Mouse (Mus musculus): ENCODE data around the gene Mcemp1.

The Mcemp1 gene

GRCm38 (mm10) chr8:3671980-3672491 is 6.5 kb downstream of the Mcemp1 start, which contains the start of gene Fcor:
Gene Fcor (minus strand): TSS chr8:3672362.
- DNase-seq (ENCODE audit: extremely low read depth, low read depth, low spot score), result no peak

- no peak for DNase-seq (ENCODE audit: extremely low read depth, low read depth, low spot score)
Measured at GRCm38 (mm10) chr8:3674671-3675070, 9.1 kb downstream of the Mcemp1 start.

- peak; percentile 11 for DNase-seq (ENCODE audit: extremely low read depth, low read depth, low spot score)
Measured at GRCm38 (mm10) chr8:3676131-3676992, 10.8 kb downstream of the Mcemp1 start, which contains the start of gene Trappc5. Gene Trappc5 (plus strand): TSS chr8:3676299.

- DNase-seq (ENCODE audit: extremely low read depth, low read depth, low spot score), result no peak
Measured at GRCm38 (mm10) chr8:3676993-3677579, 11.5 kb downstream of the Mcemp1 start.

GRCm38 (mm10) chr8:3678831-3679230 is 13.3 kb downstream of the Mcemp1 start:
- no peak for DNase-seq (ENCODE audit: extremely low read depth, low read depth, low spot score)

- DNase-seq (ENCODE audit: extremely low read depth, low read depth, low spot score), result no peak
Measured at GRCm38 (mm10) chr8:3679236-3679635, 13.7 kb downstream of the Mcemp1 start.

- no peak for DNase-seq (ENCODE audit: extremely low read depth, low read depth, low spot score)
Measured at GRCm38 (mm10) chr8:3679656-3680055, 14.1 kb downstream of the Mcemp1 start.

GRCm38 (mm10) chr8:3682435-3682834 is 16.9 kb downstream of the Mcemp1 start:
- no peak for DNase-seq (ENCODE audit: extremely low read depth, low read depth, low spot score)

- DNase-seq (ENCODE audit: extremely low read depth, low read depth, low spot score), result no peak
Measured at GRCm38 (mm10) chr8:3683408-3684176, 18.0 kb downstream of the Mcemp1 start.

- no peak for DNase-seq (ENCODE audit: extremely low read depth, low read depth, low spot score)
Measured at GRCm38 (mm10) chr8:3684530-3684929, 19.0 kb downstream of the Mcemp1 start.

GRCm38 (mm10) chr8:3685422-3685821 is 19.9 kb downstream of the Mcemp1 start:
- DNase-seq (ENCODE audit: extremely low read depth, low read depth, low spot score), result no peak

- DNase-seq (ENCODE audit: extremely low read depth, low read depth, low spot score), result no peak
Measured at GRCm38 (mm10) chr8:3687537-3687936, 22.0 kb downstream of the Mcemp1 start.

- no peak for DNase-seq (ENCODE audit: extremely low read depth, low read depth, low spot score)
Measured at GRCm38 (mm10) chr8:3690774-3691173, 25.2 kb downstream of the Mcemp1 start.

- DNase-seq (ENCODE audit: extremely low read depth, low read depth, low spot score), result no peak
Measured at GRCm38 (mm10) chr8:3694121-3694520, 28.6 kb downstream of the Mcemp1 start, which contains the start of gene Fcer2a. Gene Fcer2a (minus strand): TSS chr8:3694175.

GRCm38 (mm10) chr8:3701491-3701890 is 35.9 kb downstream of the Mcemp1 start:
- no peak for DNase-seq (ENCODE audit: extremely low read depth, low read depth, low spot score)

- DNase-seq (ENCODE audit: extremely low read depth, low read depth, low spot score), result no peak
Measured at GRCm38 (mm10) chr8:3705711-3706110, 40.2 kb downstream of the Mcemp1 start.

GRCm38 (mm10) chr8:3707611-3708010 is 42.1 kb downstream of the Mcemp1 start:
- DNase-seq (ENCODE audit: extremely low read depth, low read depth, low spot score), result no peak

- no peak for DNase-seq (ENCODE audit: extremely low read depth, low read depth, low spot score)
Measured at GRCm38 (mm10) chr8:3710312-3710711, 44.8 kb downstream of the Mcemp1 start.

GRCm38 (mm10) chr8:3711646-3712045 is 46.1 kb downstream of the Mcemp1 start:
- DNase-seq (ENCODE audit: extremely low read depth, low read depth, low spot score), result no peak

- DNase-seq (ENCODE audit: extremely low read depth, low read depth, low spot score), result no peak
Measured at GRCm38 (mm10) chr8:3717321-3717954, 51.9 kb downstream of the Mcemp1 start.

GRCm38 (mm10) chr8:3718559-3718958 is 53.0 kb downstream of the Mcemp1 start:
- DNase-seq (ENCODE audit: extremely low read depth, low read depth, low spot score), result no peak
